Mouse (Mus musculus): ENCODE measurements around the gene Apobr. TPM values are rescaled to one million over a fixed set of nuclear protein-coding genes. Genes with fewer than 3 reads are reported as not detected.
A peak's percentile ranks its signal among the peaks of the same experiment; 100 is the strongest.

Apobr gene
- total RNA-seq (2022): 1 to 10 TPM in 2 of 4 experiments, under 1 TPM in 2; 0.44 to 1.9 (median 0.75) TPM

DNA sequence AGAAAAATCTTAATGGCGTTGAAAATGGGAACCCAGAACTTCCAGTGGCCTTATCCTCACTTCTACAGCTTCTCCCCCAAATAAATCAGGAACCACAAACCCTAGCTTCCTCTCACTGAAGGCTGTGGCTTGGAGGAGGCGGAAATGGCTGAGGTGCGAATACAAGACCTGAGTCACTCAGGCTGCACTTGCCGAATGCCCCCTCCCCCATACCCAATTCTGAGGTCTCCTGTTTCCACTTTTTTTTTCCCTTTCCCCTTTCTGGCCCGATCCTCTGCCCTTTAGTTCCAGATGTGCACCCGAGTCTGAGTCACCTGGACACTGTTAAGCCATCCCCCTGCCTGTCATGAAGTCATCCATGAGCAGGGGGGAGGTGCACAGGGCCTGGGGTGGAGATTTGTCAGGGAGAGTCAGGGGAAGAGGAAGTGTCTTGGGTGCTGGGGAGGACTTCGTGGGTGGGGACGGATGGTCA, at the start of gene Apobr:
TSS of gene Apobr (plus strand) at position 437 of the 472 bp plus-strand sequence.
- no peak for DNase-seq (ENCODE audit: low spot score)

DNA sequence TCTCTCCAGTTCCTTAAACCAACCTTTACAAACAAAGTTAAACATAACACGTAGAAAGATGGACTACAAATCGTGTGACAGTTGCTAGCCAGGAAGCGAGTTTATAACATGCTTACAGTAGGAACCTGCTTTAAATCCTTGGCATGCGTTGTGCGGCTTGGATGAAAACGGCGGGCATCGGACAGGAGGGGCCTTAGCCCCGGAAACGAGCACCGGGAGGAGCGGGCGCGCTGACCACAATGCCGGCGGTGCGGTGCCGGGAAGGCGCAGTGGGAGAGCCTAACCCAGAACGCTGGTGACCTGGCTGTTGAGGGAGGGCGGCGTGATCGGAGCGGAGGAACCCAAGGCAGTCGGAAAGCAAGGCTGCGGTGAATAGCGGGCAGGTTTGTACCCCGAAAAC, 49.0 kb upstream of the Apobr start:
- no peak for DNase-seq (ENCODE audit: low spot score)

DNA sequence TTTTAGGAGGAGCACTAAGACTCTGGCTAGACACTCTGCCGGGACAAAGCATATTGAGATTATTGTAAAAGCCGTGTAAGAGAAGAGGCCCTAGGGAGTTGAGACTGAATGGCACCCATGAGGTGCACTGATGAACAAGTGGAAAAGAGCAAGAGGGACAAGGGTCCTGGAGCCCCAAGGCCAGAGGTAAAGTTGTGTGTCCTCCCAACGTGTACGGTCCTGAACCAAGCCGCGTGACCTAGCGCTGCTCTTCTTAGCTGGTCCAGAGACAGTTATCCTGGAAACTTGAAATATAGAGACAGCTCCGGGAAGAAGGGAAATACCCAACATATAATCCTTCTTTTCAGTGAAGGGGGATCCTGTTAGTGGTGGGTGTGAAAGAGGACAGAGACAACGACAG, 48.3 kb upstream of the Apobr start:
- no peak for DNase-seq (ENCODE audit: low spot score)

DNA sequence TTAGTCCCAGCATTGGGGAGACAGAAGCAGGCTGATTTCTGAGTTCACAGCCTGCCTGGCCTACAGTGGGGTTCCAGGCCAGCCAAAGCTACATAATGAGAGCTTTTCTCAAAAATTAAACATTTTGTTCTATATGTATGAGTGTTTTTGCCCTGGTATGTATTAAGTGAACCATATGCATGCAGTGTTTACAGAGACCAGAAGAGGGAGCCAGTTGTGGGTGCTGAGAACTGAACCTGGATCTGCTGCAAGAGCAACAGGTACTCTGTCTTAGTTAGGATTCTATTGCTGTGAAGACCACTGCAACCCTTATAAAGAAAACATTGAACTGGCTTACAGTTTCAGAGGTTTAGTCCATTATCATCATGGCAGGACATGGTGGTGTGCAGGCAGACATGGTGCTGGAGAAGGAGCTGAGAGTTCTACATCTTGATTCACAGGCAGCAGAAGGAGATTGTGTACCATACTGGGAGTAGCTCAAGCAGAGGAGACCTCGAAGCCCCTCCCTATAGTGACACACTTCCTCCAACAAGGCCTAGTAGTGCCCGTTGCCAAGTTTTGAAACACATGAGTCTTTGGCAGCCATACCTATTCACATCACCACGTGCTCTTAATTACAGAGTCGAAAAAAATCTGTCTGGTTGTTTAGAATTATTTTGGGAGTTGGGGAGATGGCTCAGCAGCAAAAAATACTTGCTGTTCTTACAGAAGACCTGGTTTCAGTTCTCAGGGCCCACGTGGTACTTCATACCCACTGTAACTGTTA, 46.7 kb upstream of the Apobr start:
- DNase-seq (ENCODE audit: low spot score): no peak

DNA sequence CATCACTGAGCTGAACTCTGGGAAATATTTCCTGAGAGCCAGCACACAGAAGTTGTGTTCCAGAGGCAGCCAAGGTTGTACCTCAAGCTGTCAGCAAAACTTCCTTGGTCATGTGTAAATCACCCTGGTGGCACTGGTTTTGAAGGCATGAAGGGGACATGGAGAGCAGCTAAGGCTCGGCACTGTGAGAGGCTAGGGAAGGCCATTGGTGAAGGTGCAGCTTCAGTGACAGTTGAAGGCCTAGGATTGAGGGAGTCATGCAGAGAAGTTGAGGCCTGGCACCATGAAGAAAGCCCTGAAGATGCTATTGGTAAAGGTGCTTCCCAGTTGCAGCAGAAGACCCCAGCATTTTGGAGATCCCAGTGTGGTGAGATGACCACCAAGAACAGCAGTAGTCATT, 43.1 kb upstream of the Apobr start:
- DNase-seq (ENCODE audit: low spot score): no peak

DNA sequence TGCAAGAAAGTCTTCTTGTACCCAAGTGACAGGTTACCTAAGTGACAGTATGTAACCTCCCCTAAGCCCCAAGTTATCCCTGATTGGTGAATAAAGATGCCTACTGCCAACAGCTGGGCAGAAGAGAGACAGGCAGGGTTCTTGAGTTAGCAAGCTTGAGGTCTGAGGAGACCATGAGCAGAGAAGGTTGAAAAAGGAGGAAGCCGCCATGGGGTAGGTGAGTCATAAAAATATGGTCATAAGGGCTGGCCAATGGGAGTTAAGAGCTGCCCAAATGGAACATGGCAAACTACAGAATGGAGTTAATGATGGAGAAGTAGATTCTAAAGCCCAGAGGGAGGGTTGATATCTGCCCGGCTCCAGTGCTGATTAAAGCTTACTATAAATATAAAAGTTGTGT, 39.1 kb upstream of the Apobr start:
- no peak for DNase-seq (ENCODE audit: low spot score)

DNA sequence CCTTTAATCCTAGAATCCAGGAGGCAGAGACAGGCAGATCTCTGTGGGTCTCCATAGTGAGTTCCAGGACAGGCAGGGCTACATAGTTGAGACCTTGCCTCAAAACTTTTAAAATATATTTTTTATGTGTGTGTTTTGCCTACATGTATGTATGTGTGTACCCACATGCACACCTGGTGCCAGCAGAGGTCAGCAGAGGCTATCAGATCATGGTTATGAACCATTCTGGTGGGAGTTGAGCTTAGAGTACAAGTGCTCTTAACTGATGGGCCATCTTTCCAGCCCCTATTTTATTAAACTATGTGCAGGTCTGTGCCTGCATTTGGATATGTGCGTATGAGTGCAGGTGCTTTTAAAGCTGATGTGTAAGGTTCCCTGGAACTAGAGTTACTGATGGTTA, 29.9 kb upstream of the Apobr start:
- no peak for DNase-seq (ENCODE audit: low spot score)

DNA sequence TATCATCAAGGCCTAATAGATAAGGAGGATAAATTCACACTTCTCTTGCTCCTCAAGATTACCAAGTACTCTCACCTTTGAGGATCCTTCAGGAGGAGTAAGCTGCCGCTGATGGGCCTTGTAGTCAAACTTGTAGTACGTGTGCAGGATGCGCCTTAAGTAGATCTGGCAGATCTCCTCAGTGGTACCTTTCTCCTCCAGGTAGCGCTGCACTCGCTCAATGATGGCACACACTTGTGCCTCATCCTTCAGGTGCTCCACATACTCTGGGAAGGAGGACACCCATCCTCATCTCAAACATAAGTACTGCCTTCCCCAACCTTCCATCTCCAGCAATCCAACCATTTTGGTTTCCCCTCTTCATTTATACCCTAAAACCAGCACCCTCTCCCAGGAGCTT, 28.1 kb upstream of the Apobr start:
- DNase-seq (ENCODE audit: low spot score): no peak

DNA sequence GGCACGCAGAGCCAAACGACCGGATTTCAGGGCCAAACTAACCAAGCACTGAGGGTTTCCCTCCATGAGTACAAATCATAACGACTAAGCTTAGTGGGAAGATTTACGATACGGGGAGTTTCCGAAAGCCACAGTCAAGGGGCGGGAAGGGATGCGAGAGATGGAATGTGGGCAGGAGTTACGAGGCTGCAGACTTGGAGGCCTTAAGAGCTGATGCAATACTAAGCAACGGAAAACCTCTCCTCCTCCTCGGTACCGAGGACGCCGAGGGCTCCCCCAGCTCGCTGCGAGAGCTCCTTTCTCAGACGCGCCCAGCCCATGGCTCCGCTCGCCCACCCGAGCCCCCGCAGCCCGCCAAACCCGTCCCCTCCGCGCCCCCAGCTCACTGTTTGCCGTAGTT, 19.0 kb upstream of the Apobr start:
- DNase-seq (ENCODE audit: low spot score): no peak

DNA sequence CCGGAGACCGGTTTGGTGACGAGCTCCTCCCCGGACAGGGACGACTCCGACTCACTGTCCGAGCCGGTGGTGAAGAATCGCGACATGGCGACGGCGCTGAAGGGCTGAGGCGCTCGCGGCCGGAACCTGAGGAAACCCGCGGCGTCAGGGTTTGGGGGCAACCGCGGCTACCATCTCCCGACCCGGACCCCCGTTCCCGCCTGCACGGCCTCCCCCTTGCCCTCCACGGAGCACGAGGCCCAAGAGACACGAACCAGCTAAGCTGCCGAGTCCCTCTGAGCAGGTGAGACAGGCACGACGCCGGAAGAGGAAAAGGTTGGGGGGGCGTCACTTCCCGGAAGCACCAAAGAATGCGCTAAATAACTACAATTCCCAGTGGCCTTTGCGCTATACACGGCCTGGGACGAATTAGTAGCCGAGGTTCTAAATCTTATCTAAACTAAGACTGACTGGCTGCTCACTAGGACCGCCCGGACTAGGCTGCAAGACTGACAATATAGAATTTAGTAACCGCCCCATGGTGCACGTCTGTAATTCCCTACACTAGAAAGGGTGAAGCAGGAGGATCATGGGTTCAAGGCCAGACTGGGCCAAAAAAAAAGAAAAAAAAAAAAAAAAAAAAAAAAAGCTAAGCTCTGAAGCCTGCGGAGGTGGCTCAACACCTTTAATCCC, 18.5 kb upstream of the Apobr start, which contains the start of gene Eif3c:
TSS of gene Eif3c (minus strand) at position 318 of the 672 bp plus-strand sequence.
- peak; percentile 92 for DNase-seq (ENCODE audit: low spot score)

DNA sequence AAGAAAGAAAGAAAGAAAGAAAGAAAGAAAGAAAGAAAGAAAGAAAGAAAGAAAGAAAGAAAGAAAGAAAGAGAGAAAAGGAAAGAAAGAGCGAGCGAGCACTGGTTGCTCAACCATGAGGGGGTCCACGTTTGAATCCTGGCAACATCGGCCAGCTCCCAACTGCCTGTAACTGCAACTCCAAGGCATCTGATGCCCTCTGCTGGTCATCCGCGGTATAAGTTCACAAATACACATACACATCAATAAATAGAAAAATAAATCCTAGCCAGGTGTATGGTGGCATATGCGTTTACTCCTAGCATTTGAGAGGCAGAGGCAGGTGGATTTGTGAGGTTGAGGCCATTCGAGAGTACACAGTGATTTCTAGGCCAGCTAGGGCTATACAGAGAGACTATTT, 7.8 kb upstream of the Apobr start:
- DNase-seq (ENCODE audit: low spot score): no peak

DNA sequence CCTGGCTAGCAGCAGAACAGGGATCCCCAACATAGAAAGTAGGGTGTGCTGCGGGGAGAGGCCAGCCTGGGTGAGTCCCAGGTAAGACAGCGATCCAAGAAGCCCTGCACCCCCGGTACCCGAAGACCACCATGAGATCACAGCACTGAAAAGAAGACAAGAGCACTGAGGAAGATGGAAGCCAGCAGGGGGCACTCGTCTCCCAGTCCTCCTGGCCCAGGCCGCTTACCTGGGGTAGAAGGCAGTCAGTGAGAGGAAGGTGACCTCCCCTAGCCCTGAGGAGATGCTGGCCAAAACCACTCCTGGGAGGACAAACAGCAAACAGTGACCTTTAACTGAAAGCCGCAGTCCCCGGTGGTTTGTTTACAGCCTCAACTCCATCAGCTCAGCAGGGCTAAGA, 5.6 kb upstream of the Apobr start:
- DNase-seq (ENCODE audit: low spot score): peak; percentile 33

DNA sequence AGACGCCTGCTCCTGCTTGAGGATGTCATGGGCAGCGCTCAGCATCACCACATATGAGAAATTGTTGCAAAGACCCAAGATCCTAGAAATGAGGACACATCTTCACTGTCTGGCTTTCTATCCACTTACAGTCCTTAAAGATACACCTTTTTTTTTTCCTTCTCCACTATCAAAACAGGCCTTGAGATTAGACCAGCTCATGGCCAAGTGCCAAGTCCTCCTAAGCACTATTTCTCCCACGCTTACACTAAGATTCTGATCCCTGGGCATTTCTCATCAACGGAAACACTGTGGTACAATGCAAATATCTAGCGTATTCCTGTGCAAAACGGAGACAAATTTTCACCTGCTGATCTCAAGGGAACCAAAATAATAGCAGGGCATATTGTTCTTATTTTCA, 3.1 kb upstream of the Apobr start:
- no peak for DNase-seq (ENCODE audit: low spot score)

DNA sequence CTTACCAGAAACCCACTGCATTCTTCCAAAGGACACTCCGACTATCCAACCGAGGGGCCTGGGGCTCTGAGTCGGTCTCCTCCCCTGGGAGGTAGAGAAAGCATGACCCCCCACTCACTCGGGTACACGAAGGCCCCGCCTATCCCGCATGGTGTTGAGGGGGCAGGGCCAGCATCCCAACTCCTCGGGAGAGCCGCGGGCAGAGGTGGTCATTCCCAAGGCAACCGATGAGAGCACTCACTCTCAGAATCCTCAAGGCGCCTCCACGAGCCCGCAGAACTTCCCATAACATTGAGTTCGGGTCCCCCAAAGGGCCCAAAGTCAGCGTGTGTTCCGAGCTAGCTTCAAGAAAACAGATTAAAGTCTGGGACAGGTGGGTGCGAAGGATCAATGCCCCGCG, 2.0 kb upstream of the Apobr start:
- no peak for DNase-seq (ENCODE audit: low spot score)

DNA sequence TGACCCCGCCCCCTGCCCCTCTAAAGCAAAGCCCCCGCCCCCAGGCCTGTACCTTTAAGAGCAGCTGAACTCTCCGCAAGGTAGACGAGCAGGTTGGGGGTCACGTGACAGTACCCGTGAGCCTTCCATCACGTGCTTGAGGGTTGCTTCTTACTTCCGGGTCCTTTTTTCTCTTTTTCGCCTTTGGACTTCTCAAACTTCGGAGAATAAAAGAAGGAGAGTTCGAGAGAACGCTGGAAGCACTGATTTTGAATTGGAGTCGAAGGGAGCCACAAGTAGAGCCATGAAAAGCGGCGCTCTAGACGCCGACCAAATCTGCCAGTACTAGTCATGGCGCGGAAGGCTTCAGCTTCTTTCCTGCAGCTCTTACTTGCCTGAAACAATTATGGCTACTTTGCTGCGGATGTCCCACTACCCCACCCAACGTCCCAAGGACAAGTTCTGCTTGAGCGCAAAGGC, 1.5 kb upstream of the Apobr start:
- DNase-seq (ENCODE audit: low spot score): peak; percentile 84

DNA sequence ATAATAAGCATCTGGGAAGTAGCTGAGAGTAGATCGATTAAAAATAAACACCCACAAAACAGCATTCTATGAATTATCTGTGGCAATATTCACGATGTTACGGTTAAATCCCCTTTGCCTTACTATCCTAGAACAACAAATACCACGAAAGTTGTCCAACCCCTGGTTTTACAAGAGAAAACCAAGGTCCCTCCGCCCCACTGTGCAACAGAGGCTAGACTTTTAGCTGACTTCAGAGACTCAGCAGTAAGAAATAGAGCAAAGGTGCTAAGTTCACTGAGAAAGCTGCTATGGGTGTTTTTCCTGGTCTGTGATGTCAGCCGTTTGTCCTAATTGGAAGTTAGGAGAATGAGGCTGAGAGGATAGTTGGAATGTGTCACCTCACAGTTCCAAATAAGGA, 981 bp upstream of the Apobr start:
- no peak for DNase-seq (ENCODE audit: low spot score)

DNA sequence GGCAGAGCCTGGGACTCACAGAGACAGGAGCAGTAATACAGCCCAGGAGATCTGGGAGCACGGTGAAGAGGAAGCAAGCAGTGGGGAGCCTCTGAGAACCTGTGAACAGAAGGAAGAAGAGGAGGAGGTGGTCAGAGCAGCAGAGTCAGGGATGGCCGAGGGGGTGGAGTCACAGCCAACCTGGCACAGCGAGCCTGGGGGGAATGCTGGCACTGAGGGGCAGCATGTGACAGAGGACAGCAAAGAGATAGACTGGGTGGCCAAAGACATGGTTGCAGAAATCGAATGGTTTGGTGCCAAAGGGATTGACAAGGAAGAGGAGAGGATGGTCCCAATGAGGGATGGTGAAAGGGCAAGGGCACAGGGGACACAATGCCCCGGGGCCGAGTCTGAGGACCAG, 975 bp downstream of the Apobr start, which contains the start of gene Cln3:
TSS of gene Cln3 (minus strand) at position 101 of the 400 bp plus-strand sequence.
- no peak for DNase-seq (ENCODE audit: low spot score)

DNA sequence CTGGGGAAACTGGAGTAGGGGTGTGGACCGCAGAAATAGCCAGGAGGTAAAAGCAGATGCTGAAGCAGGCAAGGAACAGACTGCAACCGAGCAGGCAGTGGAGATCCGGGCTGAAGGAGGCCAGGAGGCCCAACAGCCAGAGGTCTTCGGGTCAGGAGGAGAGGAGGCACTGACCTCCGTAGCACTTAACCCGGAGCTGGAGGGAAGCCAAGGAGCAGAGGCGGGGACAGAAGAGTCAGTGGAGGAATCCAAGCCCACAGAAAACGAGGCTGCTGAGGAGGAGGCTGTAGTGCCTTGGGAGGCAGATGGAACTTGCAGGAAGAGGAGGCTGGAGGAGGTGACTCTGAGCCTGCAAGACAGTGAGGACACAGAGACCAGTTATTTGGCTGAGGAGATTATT, 2.1 kb downstream of the Apobr start:
- peak; percentile 36 for DNase-seq (ENCODE audit: low spot score)

DNA sequence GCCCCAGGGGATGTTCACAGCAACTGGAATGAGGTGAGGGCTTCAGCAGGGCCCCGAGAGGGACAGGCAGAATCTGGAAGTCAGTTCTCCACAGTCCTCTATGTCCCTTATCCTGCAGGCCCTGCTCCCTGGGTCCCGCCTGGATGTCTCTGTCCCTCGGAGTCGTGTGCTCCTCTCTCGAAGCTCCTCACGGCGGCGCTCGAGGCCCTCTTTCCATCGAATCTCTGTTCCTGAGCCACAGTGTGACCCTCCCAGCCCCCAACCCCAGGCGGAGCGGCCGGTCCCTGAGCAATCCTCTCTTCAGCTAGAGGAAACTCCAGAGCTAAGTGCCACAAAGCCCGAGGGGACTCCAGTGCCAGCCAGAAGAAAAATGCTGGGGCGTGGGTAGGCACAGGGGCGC, 3.0 kb downstream of the Apobr start:
- DNase-seq (ENCODE audit: low spot score): no peak

DNA sequence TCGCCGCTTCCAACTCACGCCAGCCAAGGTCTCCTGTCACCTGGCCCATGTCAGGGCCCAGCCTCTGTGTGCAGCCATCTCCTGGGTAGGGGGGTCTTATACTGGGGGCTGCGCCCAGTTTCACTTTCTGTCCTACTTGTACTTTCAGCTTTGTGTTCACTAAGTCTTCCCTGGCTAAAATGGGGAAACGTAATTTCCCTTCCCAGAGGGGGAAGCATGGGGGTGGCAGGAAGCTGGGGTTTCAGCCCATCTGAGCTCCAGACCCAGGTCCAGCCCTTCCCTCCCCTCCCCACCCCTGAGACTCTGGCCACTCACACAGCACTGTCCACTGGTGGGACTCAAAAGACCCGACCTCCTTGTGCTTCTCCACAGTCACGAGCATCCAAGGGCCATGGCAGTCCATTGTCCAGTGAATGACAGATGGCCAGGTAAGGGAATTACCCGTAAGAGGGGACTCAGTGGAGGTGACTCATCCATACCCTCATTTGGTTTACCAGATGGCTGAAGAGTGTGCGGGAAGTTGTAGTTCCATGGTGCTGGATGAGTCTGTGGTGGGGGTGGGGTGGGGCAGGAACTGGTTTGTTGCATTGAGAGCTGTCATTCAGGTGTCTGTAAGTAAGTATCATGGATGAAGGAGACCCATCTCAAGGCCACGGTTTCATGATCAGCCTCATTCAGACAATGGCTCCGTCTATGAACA, 10.3 kb downstream of the Apobr start, which contains the start of gene Il27:
TSS of gene Il27 (minus strand) at position 80 of the 700 bp plus-strand sequence.
- DNase-seq (ENCODE audit: low spot score): no peak

DNA sequence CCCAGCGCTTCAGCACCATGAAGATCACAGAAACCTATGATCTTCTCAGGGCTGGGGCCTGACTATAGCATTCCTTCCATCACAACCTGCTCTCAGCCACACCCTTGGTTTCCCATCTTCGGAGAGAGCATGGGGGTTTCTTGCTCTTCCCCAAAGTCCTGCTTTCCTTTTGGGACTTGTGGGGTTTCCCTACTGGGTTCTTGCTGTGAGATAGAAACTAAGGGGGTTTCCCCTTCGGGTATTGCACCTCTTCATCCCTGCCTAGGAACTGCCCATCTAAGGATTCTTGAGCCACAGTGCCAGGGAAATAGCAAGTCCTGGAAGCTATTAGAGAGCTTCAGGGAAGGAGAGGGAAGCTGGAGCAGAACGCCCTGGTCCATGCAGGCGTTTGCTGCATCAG, 11.1 kb downstream of the Apobr start:
- DNase-seq (ENCODE audit: low spot score): no peak

DNA sequence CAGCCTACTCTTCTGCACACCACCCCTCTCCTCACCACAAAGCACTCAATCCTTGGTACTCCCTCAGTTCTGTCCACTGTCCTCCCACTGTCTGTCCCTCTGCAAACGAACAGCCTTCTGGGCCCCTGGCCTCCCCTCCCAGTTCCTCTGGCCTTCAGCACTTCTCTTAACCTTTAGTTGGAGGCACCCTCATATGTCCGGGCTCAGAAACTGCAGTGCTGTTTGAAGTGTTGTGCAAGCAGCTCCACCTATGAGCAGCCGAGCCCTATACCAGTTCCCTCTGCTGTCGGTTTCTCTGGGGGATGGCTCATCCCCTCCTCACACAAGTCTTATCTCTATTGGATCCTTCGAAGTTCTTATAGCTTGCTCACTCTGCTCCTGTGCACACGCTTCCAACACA, 11.7 kb downstream of the Apobr start:
- no peak for DNase-seq (ENCODE audit: low spot score)
